Mouse (Mus musculus) bone marrow macrophage, adult 2 months (primary cell): ENCODE results near the gene P4ha1.

ENCODE experiments used
- CTCF ChIP-seq: IDR thresholded peaks from 2 replicates; pipeline ENCODE4 v1.5.1; 2012; ENCODE audit warnings: low read depth, mild to moderate bottlenecking, low read length, moderate library complexity
- POLR2A ChIP-seq: IDR thresholded peaks from 2 replicates; pipeline ENCODE4 v1.6.1; 2012; ENCODE audit warnings: mild to moderate bottlenecking, low read depth, low read length, borderline replicate concordance

GRCm38 (mm10) chr10:59287662-59288061 lies 35.4 kb upstream of the P4ha1 start:
- TF ChIP-seq POLR2A = no peak
- no peak for TF ChIP-seq CTCF
